Mouse (Mus musculus) megakaryocyte, embryonic 14.5 days (primary cell): ENCODE results near the gene Cactin. TPM values are rescaled to one million over a fixed set of nuclear protein-coding genes. Genes with fewer than 3 reads are reported as not detected.

ENCODE experiments used
- H3K27me3 ChIP-seq: replicated peaks from 2 replicates; pipeline ENCODE3; 2012; ENCODE audit warnings: inconsistent platforms
- H3K36me3 ChIP-seq: replicated peaks from 2 replicates; pipeline ENCODE3; 2012; ENCODE audit warnings: low read length, inconsistent platforms, mixed read lengths
- H3K4me1 ChIP-seq: 2 replicates; pipeline ENCODE4 v1.6.1; 2012; ENCODE audit warnings: inconsistent platforms
- H3K4me3 ChIP-seq: replicated peaks from 2 replicates; pipeline ENCODE3; 2012; ENCODE audit warnings: moderate library complexity, mild to moderate bottlenecking, inconsistent platforms
- H3K9me3 ChIP-seq: 2 replicates; pipeline ENCODE4 v1.6.1; 2012; ENCODE audit warnings: inconsistent platforms
- FLI1 ChIP-seq: IDR thresholded peaks from 2 replicates; pipeline ENCODE4 v1.6.1; 2012; ENCODE audit warnings: low read length, inconsistent platforms, mixed read lengths
- GATA1 ChIP-seq: IDR thresholded peaks from 3 replicates; pipeline ENCODE4 v1.6.1; 2012; ENCODE audit warnings: mixed read lengths, low read length, inconsistent platforms, borderline replicate concordance
- polyA plus RNA-seq: library from polyadenylated mRNA; stranded (reverse); fragments of >175 nt; gene quantifications from 2 replicates; pipeline ENCODE4 v1.2.3, GENCODE M21; 2012; ENCODE audit warnings: low replicate concordance; ENCODE audit not compliant: insufficient read depth

Cactin gene
- polyA plus RNA-seq, 1 experiment = 78.5 TPM

DNA sequence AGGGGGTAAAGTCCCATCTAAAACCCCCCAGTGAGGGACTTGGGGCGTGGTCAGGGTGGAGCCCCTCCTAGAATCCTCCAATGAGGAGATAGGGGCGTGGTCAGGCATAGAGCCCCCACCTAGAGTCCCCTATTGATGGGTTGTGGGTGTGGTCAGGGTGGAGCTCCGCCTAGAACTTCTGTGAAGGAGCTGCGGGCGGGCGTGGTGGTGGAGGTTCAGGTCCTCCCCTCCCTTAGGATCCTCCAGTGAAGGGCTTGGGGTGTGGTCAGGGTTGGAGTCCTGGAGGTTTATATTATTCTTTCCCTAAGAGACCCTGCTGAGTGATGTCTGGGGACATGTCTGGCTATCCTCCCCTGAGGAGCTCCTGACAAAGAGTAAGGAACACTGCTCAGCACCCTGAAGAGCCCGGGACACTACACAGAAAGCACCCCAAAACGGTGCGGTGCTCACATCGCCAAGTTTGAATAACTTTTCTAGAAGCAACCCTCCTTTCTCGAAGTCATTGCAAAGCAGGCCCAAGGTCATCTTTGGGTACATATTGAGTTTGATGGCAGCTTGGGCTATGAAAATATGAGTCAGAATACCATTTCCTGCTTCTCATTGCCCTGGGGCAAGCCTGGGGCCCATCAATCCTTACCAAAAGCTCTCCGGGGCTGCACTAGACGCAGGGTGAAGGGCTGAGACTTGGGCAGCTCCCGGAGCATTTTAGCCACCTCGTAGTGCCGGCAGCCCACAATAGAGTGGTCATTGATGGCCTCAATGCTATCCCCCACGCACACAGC lies 19.8 kb downstream of the Cactin start:
- Histone ChIP-seq H3K4me3 (no peak overlapping the region), H3K27me3 (peaks cover 12% of the 10 kb centered on the region), H3K4me1 (peaks cover 80% of the 10 kb centered on the region), H3K36me3 (peaks cover 33% of the 10 kb centered on the region), H3K9me3 (no peaks in the 10 kb centered on the region)
- TF ChIP-seq GATA1 (no peak), FLI1 (no peak)

DNA sequence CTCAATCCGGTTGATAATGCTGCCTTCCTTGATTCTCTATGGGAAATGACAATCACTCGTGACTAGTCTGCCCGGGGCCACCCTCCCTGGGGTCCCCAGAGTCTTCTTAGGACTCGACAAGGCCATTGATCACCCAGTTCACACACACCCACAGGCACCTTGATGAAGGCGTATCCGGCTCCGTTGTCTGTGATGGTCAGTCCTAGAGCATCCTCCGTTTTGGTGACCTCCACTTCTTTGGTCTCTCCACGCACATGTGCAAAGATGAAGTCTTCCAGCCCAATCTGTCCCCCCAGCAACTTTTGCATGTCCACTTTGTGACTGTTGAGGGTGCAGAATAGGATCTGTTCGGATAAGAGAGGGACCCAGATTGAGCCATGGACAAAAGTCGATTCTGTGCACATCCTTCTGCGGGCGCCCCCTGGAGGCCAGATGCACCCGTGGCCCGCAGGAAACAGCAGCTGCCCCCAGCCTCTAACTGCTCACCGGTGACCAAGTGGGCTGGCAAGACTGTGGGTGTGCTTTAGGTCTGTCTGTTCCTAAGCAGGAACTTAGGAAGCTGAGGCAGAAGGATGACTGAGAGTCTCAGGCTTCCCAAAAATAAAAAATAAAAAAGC lies 20.5 kb downstream of the Cactin start:
- Histone ChIP-seq H3K9me3 (no peaks in the 10 kb centered on the region), H3K4me3 (no peak overlapping the region), H3K36me3 (peaks cover 35% of the 10 kb centered on the region), H3K4me1 (peaks cover 80% of the 10 kb centered on the region), H3K27me3 (peaks cover 12% of the 10 kb centered on the region)
- TF ChIP-seq GATA1 (no peak), FLI1 (no peak)

DNA sequence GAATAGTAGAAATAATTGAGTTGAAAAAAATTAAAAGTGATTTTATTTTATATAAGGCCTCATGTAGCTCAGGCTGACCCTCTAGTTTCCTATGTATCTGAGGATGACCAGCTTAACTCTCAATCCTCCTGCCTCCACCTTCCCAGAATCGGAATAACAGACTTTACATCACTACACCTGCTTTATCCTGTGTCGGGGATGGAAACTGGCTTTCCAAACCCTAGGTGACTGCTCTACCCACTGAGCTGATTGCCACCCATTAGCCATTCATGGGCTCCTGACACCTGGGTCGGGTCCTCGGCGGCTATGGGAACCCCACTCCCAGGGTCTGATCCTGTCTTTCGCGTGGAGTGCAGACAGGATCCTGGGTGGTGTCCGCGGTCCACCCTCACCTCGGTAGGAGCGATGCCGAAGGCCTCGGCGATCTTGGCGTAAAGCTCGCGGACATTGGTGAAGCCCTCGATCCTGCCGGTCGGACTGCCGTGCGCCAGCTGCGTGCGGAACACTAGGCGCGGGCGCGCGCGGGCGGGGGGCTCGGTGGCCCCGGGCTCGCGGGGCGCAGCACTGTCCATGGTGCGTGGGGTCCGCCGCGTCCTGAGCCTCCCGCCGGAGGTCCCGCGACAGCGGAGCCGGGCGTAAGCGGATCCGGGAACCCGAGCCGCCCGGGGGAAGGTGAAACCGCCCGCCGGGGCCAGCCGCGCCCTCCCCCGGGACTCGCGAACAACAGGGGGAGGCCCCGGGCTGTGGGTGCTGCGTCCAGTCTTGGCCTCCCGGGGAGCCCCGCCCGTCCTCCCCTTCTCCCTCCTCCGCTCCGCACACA lies 22.0 kb downstream of the Cactin start, which contains the start of gene Gipc3:
Gipc3 (minus strand) TSS at position 581 of the 820 bp plus-strand sequence.
- peak within 1 kb of the TSS; percentile 93 for H3K4me3 ChIP-seq
- no peak for TF ChIP-seq FLI1
- no peak for TF ChIP-seq GATA1
- peaks cover 83% of the 10 kb centered on the region for H3K4me1 ChIP-seq
- peaks cover 12% of the 10 kb centered on the region for H3K27me3 ChIP-seq
- peaks cover 36% of the 10 kb centered on the region for H3K36me3 ChIP-seq
- no peaks in the 10 kb centered on the region for H3K9me3 ChIP-seq

DNA sequence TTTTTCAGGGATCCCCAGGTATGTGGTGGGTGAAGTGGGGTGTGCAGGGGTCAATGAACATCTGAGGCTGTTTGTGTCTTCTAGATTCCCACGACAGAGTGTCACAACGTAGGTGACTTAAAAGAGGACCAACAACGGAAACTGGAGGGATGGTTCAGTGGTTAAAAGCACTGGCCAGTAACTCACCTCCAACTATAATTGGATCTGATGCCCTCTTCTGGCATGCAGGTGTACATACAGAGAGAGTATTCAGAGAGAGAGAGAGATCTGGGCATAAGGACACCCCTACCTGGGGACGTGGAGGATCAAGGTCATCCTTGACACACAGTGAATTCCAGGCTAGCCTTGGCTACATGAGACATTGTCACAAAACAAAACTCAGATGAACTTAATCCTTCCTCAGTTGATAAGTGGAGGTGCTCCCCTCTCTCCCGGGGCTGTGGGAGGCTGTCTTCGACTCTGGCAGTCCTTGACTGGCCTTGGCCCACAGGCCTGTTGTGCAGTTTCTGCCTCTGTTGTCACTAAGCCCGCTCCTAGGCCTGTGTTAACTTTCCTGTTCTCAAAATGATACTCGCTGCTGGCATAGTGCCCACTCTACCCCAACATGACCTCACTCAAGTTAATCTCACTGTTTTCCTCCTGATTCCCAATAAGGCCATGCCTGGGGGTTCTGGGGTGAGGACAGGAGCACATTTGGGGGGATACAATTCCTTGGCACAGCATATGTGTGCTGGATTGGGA lies 23.7 kb downstream of the Cactin start:
- Histone ChIP-seq H3K36me3 (peaks cover 39% of the 10 kb centered on the region), H3K9me3 (no peaks in the 10 kb centered on the region), H3K27me3 (peaks cover 12% of the 10 kb centered on the region), H3K4me1 (peaks cover 91% of the 10 kb centered on the region), H3K4me3 (no peak overlapping the region)
- TF ChIP-seq GATA1 (no peak), FLI1 (no peak)

DNA sequence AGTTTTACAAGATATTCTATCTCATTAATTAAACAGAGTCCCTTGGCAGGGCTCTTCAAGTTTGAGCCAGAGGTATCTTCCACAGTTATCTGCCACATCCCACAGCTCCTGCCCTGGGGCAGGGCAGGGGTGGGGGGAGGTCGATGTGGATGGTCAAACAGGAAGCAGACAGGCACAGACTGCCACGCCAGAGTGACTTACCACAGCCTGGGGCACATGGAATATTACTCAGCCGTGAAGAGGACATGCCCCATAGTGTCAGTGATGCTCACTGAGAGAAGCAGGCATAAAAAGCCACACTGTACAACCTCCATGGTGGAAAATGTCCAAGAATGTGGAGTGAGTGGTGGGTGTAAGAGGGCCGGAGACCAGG lies 24.2 kb downstream of the Cactin start:
- peaks cover 92% of the 10 kb centered on the region for H3K4me1 ChIP-seq
- H3K9me3 ChIP-seq = no peaks in the 10 kb centered on the region
- no peak for TF ChIP-seq GATA1
- TF ChIP-seq FLI1 = no peak
- peaks cover 39% of the 10 kb centered on the region for H3K36me3 ChIP-seq
- H3K4me3 ChIP-seq = no peak overlapping the region
- peaks cover 12% of the 10 kb centered on the region for H3K27me3 ChIP-seq

DNA sequence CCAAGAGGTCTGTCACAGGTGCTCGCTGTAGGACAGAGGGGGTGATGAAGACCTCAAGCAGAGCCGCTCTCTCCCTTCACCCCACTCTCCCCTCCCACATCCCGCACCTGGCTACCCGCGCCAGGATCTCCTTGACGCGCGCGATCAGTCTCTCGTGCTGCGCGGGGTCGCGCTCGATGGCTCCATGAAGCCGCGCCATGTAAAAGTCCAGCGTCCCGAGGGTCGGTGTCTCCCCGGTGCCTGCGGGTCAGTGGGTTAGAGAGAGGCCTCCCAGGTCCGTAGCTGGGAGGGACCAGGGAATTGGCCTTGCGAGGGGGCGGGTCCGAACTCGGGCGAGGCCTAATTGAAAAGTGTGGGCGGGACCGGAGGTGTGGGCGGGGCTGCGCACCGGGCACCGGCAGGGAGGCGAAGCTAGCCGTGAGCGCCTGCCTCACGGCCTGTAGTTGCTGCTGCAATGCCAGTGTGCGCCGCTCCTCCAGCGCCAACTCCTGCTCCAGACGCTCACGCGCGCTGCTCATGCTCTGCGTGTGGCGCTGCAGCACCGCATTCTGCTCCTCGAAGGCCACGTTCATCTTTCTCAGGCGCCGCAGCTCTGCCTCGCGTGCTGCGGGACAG lies 25.7 kb downstream of the Cactin start:
- TF ChIP-seq GATA1 (no peak), FLI1 (no peak)
- H3K4me1 ChIP-seq = peaks cover 86% of the 10 kb centered on the region
- H3K27me3 ChIP-seq = peaks cover 12% of the 10 kb centered on the region
- H3K9me3 ChIP-seq = no peaks in the 10 kb centered on the region
- H3K4me3 ChIP-seq = peak overlapping the region; percentile 85
- H3K36me3 ChIP-seq = peaks cover 39% of the 10 kb centered on the region

DNA sequence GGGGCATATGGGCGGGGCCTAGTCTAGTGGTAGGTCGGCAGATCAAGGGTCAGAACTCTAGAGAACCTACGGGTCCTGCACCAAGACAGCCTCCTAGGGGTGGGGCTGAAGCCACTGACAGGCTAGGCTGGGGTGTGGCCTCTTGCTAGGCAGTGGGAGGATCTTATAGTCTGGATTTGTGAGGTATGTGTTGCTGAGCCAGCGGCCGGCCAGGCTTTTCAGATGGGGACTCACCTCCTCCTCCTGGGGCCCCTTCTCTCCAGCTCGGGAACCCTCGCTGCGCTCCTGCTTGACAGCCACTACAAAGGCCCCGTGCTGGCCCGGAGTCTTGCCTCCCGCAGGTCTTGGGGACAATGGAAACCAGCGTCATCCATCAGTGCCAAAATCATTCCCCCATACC lies 28.2 kb downstream of the Cactin start:
- TF ChIP-seq GATA1 = no peak
- TF ChIP-seq FLI1 = no peak
- H3K9me3 ChIP-seq = no peaks in the 10 kb centered on the region
- peak overlapping the region; percentile 99 for H3K4me3 ChIP-seq
- H3K27me3 ChIP-seq = no peaks in the 10 kb centered on the region
- H3K36me3 ChIP-seq = peaks cover 39% of the 10 kb centered on the region
- H3K4me1 ChIP-seq = peaks cover 73% of the 10 kb centered on the region

DNA sequence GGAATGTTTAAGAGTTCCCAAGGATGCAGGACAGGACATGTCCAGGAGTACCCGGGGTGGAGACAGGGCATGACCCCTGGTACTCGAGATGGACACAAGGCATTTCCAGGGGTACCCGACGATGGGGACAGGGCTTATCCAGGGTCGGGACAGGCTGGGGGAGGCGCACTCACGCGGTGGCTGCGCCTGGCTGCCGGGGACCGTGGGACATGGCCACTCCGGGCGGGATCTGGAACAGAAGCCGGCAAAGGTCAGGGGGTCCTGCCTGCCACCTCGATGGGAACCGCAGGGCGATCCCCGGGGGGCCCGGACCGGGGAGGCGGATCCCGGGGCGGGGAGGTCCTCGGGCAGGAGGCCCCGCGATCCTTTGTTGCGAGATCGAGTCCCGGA lies 29.1 kb downstream of the Cactin start:
- Histone ChIP-seq H3K36me3 (peaks cover 39% of the 10 kb centered on the region), H3K9me3 (no peaks in the 10 kb centered on the region), H3K4me1 (peaks cover 74% of the 10 kb centered on the region), H3K4me3 (peak overlapping the region; percentile 99), H3K27me3 (no peaks in the 10 kb centered on the region)
- no peak for TF ChIP-seq GATA1
- TF ChIP-seq FLI1 = no peak
